Mouse (Mus musculus) cortical plate, adult 2 months (tissue): Measurements from ENCODE around the gene Gm17571.

ENCODE experiments used
- CTCF ChIP-seq: fragments of 200-500 bp; IDR thresholded peaks from 2 replicates; pipeline ENCODE4 v1.5.1; 2011; ENCODE audit warnings: mild to moderate bottlenecking, control low read depth, low read length; ENCODE audit not compliant: insufficient read depth; ENCODE audit errors: extremely low read depth
- POLR2A ChIP-seq: fragments of 200-500 bp; IDR thresholded peaks from 2 replicates; pipeline ENCODE4 v1.6.1; 2011; ENCODE audit warnings: mild to moderate bottlenecking, low read length, control low read depth; ENCODE audit not compliant: insufficient read depth; ENCODE audit errors: extremely low read depth

GRCm38 (mm10) chr9:13431646-13432045 lies 14.9 kb downstream of the Gm17571 start:
- no peak for TF ChIP-seq CTCF
- TF ChIP-seq POLR2A, result no peak
